Mouse (Mus musculus) embryonic facial prominence, embryonic 10.5 days (tissue): ENCODE measurements at regions not wholly inside any gene's neighbourhood (a gene's known extent, or its start where the extent isn't known, plus 50 kb on each side); places are given as distances from the start of the nearest gene placed in this dataset.

ENCODE experiments used
- DNase-seq: peaks from one replicate; pipeline ENCODE4 v3.0.0-alpha.2; 2017; ENCODE audit warnings: low spot score
- H3K27ac ChIP-seq: fragments of 300-500 bp; sonication (generic); replicated peaks from 2 replicates; pipeline ENCODE4 v1.5.1; 2016; ENCODE audit warnings: mild to moderate bottlenecking
- H3K27me3 ChIP-seq: fragments of 300-500 bp; sonication (generic); replicated peaks from 2 replicates; pipeline ENCODE4 v1.6.1; 2016; ENCODE audit warnings: low read depth, mild to moderate bottlenecking; ENCODE audit not compliant: poor library complexity, severe bottlenecking
- H3K36me3 ChIP-seq: fragments of 300-500 bp; sonication (generic); replicated peaks from 2 replicates; pipeline ENCODE4 v1.6.1; 2016; ENCODE audit warnings: mild to moderate bottlenecking, moderate library complexity
- H3K4me1 ChIP-seq: fragments of 300-500 bp; sonication (generic); 2 replicates; pipeline ENCODE4 v1.6.1; 2016
- H3K4me3 ChIP-seq: fragments of 300-500 bp; sonication (generic); 2 replicates; pipeline ENCODE4 v1.5.1; 2016; ENCODE audit warnings: mild to moderate bottlenecking, moderate library complexity
- H3K9me3 ChIP-seq: fragments of 300-500 bp; sonication (generic); 2 replicates; pipeline ENCODE4 v1.6.1; 2016; ENCODE audit warnings: mild to moderate bottlenecking
- WGBS: fragments of 180-500 bp; shearing (Covaris S2); methylation state at CpG from one replicate; pipeline ENCODE4 v1.1.7; 2016; 5-methylcytosine and 5-hydroxymethylcytosine counted together

DNA sequence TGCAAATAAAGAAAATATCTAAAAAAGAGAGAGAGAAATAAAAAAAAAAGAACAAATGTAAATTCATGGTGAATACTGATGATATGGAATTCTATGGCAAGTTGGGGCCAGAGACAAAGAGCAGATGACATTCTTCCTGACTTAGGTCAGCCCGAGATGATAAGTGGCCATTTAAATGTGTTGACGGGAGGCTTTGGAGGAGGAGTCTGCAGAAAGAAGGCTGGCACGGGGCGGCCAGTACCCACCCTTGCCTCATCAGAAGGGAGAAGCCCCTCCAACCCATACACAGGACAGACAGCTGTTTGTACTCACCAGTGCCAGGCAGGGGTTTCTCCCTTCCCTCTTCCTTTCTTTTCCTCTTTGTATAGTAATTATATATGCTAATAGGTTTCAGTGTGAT lies 108.0 kb upstream of the Rcn1 start:
- Histone ChIP-seq H3K4me3 (no peak overlapping the region), H3K9me3 (no peaks in the 10 kb centered on the region), H3K27ac (no peak overlapping the region), H3K4me1 (peaks cover 5% of the 10 kb centered on the region), H3K36me3 (no peaks in the 10 kb centered on the region), H3K27me3 (peaks cover 5% of the 10 kb centered on the region; the same call in 1 of the 2 replicates)
- WGBS, result 66% methylated on average over 4 of the region's 4 CpGs
- no peak for DNase-seq

DNA sequence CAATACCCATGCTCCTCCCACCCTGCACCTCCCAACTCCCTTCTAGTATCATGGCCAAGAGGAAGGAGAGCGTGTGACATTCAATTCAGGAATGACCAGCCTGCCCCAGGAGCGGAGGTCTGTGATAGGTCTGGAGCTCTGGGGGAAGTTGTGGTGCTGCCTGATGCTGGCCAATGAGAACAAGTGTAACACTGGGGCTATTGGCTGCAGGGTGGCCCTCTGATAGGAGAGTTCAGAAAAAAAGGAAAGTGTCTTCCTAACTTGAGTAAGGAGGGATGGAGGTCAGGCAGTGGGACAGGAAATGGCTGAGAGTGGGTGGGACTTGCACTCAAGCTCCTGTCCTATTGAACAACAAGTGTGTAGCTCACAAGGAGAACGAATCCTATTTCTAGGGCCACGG lies 111.7 kb upstream of the Rcn1 start:
- no peak overlapping the region for H3K27ac ChIP-seq
- no peak overlapping the region for H3K4me3 ChIP-seq
- H3K9me3 ChIP-seq, result no peaks in the 10 kb centered on the region
- DNase-seq, result no peak
- 87% methylated on average over 4 of the region's 4 CpGs for WGBS
- H3K27me3 ChIP-seq, result peaks cover 5% of the 10 kb centered on the region; the same call in 1 of the 2 replicates
- H3K36me3 ChIP-seq, result no peaks in the 10 kb centered on the region
- H3K4me1 ChIP-seq, result peaks cover 5% of the 10 kb centered on the region

DNA sequence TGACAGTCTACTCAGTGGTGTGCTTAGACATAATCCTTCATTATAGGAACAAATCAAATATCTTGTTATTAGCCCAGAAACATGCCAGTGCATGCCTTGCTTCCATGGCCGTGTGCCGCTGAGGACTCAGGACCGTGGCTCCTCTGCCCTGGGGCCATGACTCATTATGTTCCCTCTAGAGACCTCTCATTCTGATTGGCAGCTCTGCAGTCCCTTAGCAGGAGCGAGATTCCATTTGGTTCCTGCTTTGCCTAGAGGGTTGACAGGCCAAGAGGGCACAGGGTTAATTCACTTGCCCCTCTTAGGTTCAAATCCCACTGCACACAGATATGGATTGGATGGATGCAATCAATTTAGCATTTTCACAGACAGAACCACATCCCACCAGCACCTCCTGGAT lies 112.6 kb upstream of the Rcn1 start:
- Histone ChIP-seq H3K9me3 (no peaks in the 10 kb centered on the region), H3K27me3 (peaks cover 5% of the 10 kb centered on the region; the same call in 1 of the 2 replicates), H3K4me3 (no peak overlapping the region), H3K27ac (no peak overlapping the region), H3K36me3 (no peaks in the 10 kb centered on the region), H3K4me1 (peaks cover 12% of the 10 kb centered on the region)
- WGBS, result 42% methylated on average over 4 of the region's 4 CpGs
- peak; percentile 42 for DNase-seq

DNA sequence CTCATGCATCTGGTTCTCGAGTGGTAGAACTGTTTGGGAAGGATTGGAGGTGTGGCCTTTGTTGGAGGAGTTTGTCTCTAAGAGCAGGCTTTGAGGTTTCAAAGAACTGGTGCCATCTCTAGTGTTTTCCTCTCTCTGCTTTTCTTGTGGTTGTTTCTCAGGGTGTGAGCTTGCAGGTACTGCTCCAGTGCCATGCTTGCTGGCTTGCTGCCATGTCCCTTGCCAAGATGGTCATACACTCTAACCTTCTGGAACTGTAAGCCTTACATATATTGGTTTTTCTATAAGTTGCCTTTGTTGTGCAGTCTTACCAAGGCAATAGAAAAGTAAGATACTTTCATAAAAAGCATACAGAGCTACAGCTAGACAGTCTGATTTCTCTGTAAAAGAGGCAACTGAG lies 115.1 kb upstream of the Rcn1 start:
- Histone ChIP-seq H3K4me3 (no peak overlapping the region), H3K4me1 (peaks cover 18% of the 10 kb centered on the region), H3K9me3 (no peaks in the 10 kb centered on the region), H3K36me3 (no peaks in the 10 kb centered on the region), H3K27ac (no peak overlapping the region), H3K27me3 (peaks cover 5% of the 10 kb centered on the region; the same call in 1 of the 2 replicates)
- DNase-seq, result no peak
- 82% methylated on average over 1 of the region's 1 CpGs for WGBS

DNA sequence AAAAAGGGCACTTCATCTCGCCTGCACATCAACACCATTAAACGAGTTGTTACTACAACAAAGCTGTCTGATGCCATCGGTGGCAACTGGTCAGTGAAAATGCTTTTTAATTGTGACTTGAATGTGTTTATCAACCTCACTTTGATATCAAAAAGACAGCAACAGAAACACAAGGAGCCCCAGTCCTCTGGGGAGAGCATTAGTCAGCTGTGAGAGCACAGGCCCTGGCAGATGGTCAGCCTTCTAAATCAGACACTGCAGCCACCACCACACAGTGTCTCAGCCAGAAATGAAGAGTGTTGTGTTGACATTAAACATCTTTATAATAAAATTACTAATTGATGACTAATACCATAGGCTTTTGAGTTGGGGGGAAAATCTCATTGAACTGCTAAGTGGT lies 115.8 kb upstream of the Rcn1 start:
- H3K27ac ChIP-seq, result no peak overlapping the region
- 88% methylated on average over 3 of the region's 3 CpGs for WGBS
- H3K4me1 ChIP-seq, result peaks cover 18% of the 10 kb centered on the region
- DNase-seq, result no peak
- no peaks in the 10 kb centered on the region for H3K27me3 ChIP-seq
- H3K9me3 ChIP-seq, result no peaks in the 10 kb centered on the region
- H3K4me3 ChIP-seq, result no peak overlapping the region
- no peaks in the 10 kb centered on the region for H3K36me3 ChIP-seq

DNA sequence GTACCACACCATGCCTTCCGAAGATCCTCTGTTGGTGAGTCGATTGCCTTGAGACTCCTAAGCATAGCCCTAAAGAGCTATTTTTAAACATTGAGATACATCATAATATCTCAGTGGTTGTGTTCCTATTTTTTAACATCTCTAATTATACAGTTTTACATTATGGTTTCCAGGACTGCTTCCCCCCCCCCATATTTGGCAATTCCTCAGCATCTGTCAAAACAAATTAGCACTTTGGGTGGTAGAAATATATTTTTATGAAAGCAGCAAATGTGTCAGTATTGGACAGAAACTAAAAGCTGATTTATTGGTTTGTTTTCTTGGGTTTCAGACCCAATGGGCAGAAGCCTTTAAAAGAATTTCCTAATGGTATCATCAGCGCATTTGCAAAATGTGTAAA lies 116.2 kb upstream of the Rcn1 start:
- DNase-seq, result no peak

DNA sequence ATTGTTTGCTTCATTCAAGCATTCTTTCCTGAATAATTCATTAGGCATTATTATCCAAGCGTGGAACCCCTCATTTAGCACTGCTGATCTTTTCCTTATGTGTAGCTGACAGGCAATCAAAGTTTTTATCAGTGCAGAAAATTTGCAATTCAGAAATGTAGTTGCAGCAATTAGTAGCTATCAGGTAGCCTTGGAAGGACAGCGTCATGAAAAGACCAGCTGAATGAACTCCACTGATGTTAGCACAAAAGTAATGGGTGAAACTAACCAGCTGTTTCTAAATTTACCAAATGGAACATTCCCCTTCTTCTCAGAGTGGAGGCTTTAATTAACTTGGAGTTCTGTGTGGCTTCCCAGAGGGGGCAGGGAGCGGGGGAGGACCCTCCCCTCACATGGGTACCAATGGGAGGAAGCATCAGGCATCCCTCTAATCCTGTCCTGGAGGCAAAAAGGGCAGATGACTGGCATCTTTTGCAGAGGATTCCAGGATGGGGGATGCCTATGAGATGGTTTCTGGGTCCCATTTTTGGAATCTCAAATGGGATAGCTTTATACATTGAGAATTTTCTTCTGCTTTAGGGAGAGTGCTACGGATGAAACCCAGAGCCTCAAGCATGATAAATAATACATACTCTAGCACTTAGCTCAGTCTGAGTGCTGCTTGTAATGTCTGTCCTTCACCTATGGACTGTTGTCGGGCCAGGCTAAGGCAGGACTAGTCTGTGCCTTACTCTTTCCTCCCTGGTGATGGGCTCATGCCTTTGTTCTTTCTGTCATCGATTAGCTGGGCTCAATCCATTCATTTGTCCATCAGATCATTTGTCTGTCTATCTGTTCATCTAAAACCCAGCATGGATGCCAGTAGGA lies 117.4 kb upstream of the Rcn1 start:
- no peak overlapping the region for H3K27ac ChIP-seq
- 58% methylated on average over 6 of the region's 6 CpGs for WGBS
- no peaks in the 10 kb centered on the region for H3K9me3 ChIP-seq
- peaks cover 4% of the 10 kb centered on the region; the same call in 1 of the 2 replicates for H3K27me3 ChIP-seq
- peaks cover 16% of the 10 kb centered on the region for H3K4me1 ChIP-seq
- DNase-seq, result peak; percentile 11
- no peak overlapping the region for H3K4me3 ChIP-seq
- no peaks in the 10 kb centered on the region for H3K36me3 ChIP-seq

More for the DNA sequence above, 116.2 kb upstream of the Rcn1 start:
- 94% methylated on average over 3 of the region's 3 CpGs for WGBS
- H3K9me3 ChIP-seq, result no peaks in the 10 kb centered on the region
- H3K36me3 ChIP-seq, result no peaks in the 10 kb centered on the region
- no peak overlapping the region for H3K27ac ChIP-seq
- no peak overlapping the region for H3K4me3 ChIP-seq
- H3K27me3 ChIP-seq, result no peaks in the 10 kb centered on the region
- H3K4me1 ChIP-seq, result peaks cover 18% of the 10 kb centered on the region

DNA sequence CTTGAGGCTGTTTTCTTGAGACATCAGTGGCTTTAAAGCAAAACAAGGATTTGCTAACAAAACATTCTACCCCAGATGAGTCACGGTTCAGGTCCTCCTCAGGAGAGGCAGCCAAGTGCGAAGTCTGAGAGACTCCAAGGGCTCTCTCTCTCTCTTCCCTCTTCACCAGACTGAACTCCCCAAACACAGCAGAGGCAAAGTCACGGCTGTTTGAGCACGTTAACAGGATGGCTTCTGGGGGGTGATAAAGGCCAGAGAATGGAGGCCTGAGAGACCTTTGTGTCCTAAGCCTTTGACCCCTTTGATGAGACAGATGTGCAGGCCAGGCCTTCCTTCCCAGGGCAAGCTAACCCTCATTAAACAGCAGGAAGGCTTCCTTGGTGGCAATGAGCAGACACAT lies 122.7 kb upstream of the Rcn1 start:
- peaks cover 25% of the 10 kb centered on the region; the same call in 1 of the 2 replicates for H3K27me3 ChIP-seq
- peaks cover 21% of the 10 kb centered on the region for H3K4me1 ChIP-seq
- 13% methylated on average over 4 of the region's 4 CpGs for WGBS
- no peak for DNase-seq
- no peak overlapping the region for H3K4me3 ChIP-seq
- H3K27ac ChIP-seq, result no peak overlapping the region
- H3K36me3 ChIP-seq, result no peaks in the 10 kb centered on the region
- no peaks in the 10 kb centered on the region for H3K9me3 ChIP-seq

DNA sequence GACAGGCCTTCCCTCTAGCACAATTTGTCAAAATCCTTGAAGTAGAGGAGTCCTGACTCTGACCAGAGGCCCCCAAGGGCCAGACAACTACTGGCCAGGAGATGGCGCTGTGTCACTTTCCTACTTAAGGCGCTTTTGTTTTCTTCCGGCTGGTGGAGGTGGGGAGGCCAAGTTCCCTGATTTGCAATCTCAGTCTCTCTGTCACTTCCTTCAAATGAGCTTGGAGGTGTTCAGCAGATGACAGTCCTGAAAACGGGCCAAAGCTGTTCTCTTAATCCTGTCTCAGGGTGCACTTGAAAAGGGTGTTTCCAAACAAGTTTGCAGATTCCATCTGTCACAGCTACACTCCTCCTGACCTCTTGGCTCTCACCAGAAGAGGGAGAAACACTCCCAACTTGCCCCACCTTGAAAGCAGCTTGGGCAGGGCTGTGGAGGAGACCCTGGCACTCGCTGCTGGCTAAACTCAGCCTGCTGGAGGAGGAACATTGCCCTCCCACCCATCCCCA lies 124.2 kb upstream of the Rcn1 start:
- Histone ChIP-seq H3K27ac (no peak overlapping the region; the same call in 1 of the 2 replicates), H3K36me3 (no peaks in the 10 kb centered on the region), H3K4me1 (peaks cover 17% of the 10 kb centered on the region; the same call in 1 of the 2 replicates), H3K9me3 (no peaks in the 10 kb centered on the region), H3K4me3 (no peak overlapping the region), H3K27me3 (peaks cover 25% of the 10 kb centered on the region; the same call in 1 of the 2 replicates)
- DNase-seq, result peak; percentile 73
- 7% methylated on average over 5 of the region's 5 CpGs for WGBS

DNA sequence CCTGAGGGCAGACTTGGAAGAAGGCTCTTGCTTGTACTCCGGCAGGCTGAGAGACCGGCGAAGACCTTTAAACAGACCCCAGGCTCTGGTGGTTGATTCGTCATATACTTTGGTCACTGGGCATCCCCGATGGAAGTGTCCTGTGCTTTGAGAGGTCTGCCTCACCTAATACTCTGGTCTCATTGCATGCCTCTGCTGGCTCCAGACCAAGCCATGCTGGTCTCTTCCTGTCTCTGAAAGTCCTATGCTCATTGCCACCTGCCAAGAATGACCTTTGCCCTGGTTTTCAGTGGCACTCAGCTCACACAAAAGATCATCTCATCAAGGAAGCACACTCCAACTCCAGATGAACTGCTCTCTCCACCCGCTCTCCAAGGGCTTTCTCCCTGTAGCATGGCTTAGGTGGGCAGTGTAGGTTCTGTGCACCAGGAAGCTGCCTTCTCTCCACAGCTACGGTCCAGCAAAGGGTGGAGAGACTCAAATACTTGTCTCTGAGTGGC lies 126.0 kb upstream of the Rcn1 start:
- WGBS, result 74% methylated on average over 7 of the region's 7 CpGs

DNA sequence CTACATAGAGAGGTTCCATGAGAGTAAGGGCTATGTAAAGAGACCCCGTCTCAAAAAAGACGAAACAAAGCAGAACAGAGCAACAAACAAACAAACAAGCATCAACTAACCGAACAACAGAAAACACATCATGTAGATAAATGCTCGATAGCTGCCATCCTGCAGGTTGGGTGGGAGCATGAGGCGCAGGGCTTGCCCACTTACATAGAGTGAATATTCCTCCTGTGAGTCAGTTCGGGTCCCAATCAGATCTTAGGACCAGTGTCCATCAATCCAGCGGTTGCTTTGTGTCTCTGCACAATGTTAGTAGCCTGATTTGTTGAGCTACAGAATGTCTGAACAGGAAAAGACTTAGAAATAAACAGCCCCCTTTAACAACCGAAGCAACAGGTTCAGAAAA lies 129.4 kb upstream of the Rcn1 start:
- Histone ChIP-seq H3K27me3 (peaks cover 15% of the 10 kb centered on the region; the same call in 1 of the 2 replicates), H3K4me3 (no peak overlapping the region), H3K4me1 (peaks cover 12% of the 10 kb centered on the region; the same call in 1 of the 2 replicates), H3K27ac (no peak overlapping the region), H3K9me3 (no peaks in the 10 kb centered on the region), H3K36me3 (no peaks in the 10 kb centered on the region)
- DNase-seq, result no peak
- 91% methylated on average over 8 of the region's 8 CpGs for WGBS

More for the DNA sequence above, 126.0 kb upstream of the Rcn1 start:
- Histone ChIP-seq H3K9me3 (no peaks in the 10 kb centered on the region), H3K4me1 (peaks cover 17% of the 10 kb centered on the region; the same call in 1 of the 2 replicates), H3K27me3 (peaks cover 25% of the 10 kb centered on the region; the same call in 1 of the 2 replicates), H3K27ac (no peak overlapping the region), H3K4me3 (no peak overlapping the region), H3K36me3 (no peaks in the 10 kb centered on the region)
- no peak for DNase-seq

DNA sequence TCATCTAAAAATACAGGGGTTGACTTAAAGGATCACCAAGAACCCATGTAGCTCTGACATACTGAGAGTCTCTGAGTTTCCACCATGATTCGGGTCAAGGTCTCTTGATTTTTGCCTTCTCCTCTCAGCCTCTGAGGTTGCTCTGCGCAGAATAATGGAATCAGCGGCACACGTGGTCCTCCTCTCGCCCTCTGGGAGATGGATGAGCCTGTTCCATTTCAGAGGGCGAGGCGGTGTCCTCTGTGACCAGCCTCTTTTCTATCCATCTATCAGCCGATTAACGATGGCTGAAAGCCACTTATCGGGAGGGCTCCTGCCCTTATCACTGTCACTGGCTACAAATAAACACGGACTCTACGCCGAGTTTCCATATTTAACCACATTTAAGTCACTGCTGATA lies 124.6 kb upstream of the Pax6 start:
- DNase-seq, result no peak
- H3K27ac ChIP-seq, result no peak overlapping the region
- H3K9me3 ChIP-seq, result no peaks in the 10 kb centered on the region
- H3K4me3 ChIP-seq, result no peak overlapping the region
- H3K27me3 ChIP-seq, result no peaks in the 10 kb centered on the region
- H3K4me1 ChIP-seq, result no peaks in the 10 kb centered on the region
- WGBS, result 90% methylated on average over 13 of the region's 13 CpGs
- no peaks in the 10 kb centered on the region for H3K36me3 ChIP-seq

DNA sequence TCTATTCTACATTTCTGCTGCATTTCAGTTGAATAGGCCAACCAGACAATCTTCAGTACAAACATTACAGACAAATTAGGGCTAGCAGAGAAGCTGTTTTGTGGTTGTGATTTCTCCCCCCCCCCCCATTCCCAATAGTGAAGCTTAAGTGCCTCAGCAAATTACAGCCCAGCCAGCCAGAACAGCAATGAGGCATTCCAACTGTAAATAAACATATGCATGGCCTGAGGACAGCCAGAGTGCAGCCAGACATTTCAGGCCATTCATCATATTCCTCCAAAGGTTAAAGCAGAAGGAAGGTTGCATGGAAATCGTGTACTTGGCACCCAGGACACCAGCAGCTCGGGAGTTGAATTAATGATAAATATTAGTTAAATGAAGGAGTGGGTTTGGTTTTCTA lies 116.6 kb upstream of the Pax6 start:
- no peaks in the 10 kb centered on the region for H3K4me1 ChIP-seq
- H3K4me3 ChIP-seq, result no peak overlapping the region
- no peak for DNase-seq
- H3K27ac ChIP-seq, result no peak overlapping the region
- H3K9me3 ChIP-seq, result no peaks in the 10 kb centered on the region
- no peaks in the 10 kb centered on the region for H3K36me3 ChIP-seq
- WGBS, result 77% methylated on average over 2 of the region's 2 CpGs
- no peaks in the 10 kb centered on the region for H3K27me3 ChIP-seq
